ENCODE assay signal across 22 mouse cellular contexts in the genomic region with DNA sequence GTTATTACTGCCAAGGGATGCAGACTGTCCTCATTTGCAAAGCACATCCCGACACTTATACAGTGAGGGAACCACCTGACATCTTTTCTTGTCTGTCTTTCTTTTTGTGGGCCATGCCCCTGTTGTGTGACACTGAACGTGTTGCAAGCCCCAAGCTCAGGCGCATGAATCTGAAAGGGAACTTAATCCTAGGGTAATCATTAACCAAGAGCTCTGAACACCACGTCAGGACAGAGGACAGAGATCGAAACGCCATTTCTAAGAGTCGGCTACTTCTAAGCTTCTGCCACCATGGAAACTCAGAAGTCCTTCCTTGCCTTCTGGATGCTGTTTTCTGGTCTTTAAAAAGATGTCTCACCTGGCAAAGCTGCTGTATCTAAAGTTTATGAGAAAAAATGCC.
DNase-seq lines count a peak whose midpoint lies in the region; ATAC-seq lines count a peak whose summit lies in the region.
"Had no signal": no experiment of that assay in that cellular context is flagged by ENCODE, and none has a peak within 500 bp of the region (broad histone marks: within the 10 kb centered on the region; RNA-seq: fewer than 3 reads in every experiment).

No protein-coding gene starts in this region.

- H3K9me3 ChIP-seq in kidney, embryonic 14.5 days (ENCODE audit: control insufficient read depth, low read length), result peaks cover 7% of the 10 kb centered on the region; the same call in 1 of the 2 replicates
- H3K9me3 ChIP-seq in intestine, embryonic 14.5 days (ENCODE audit: control insufficient read depth, low read length), result peaks cover 4% of the 10 kb centered on the region; the same call in 1 of the 2 replicates
- peaks cover 5% of the 10 kb centered on the region; the same call in 1 of the 2 replicates for H3K9me3 ChIP-seq in kidney, embryonic 16.5 days (ENCODE audit: low read length)
- H3K9me3 ChIP-seq in stomach, embryonic 14.5 days (ENCODE audit: control insufficient read depth, low read depth, low read length), result no peaks in the 10 kb centered on the region
- H3K9me3 ChIP-seq: heart, embryonic 10.5 days; lung, embryonic 15.5 days had no signal

- 64% methylated on average over 7 of the region's 7 CpGs for WGBS in kidney, embryonic 14.5 days
- WGBS in intestine, embryonic 14.5 days, result 62% methylated on average over 7 of the region's 7 CpGs
- 58% methylated on average over 7 of the region's 7 CpGs for WGBS in kidney, embryonic 16.5 days
- 65% methylated on average over 7 of the region's 7 CpGs for WGBS in stomach, embryonic 14.5 days

- no peak for DNase-seq in kidney, adult 18-20 months
- DNase-seq in intestine, embryonic 14.5 days (ENCODE audit: low spot score), result peak; percentile 56
- DNase-seq in heart, postnatal 14 days, result no peak
- DNase-seq in spleen, postnatal 36 days (ENCODE audit: low spot score in 2 of 2), result no peak
- no peak for DNase-seq in left cerebral cortex, postnatal 10 days (ENCODE audit: extremely low spot score in 1 of 2, low spot score in 2 of 2)
- DNase-seq: adrenal gland, postnatal 14 days; cerebellum, adult 2 months; layer of hippocampus, postnatal 36 days; lung, postnatal 4 days had no signal

- no peak overlapping the region for H3K4me3 ChIP-seq in kidney, embryonic 14.5 days (ENCODE audit: low read length)
- no peak overlapping the region for H3K4me3 ChIP-seq in intestine, embryonic 14.5 days (ENCODE audit: low read depth, low read length)
- H3K4me3 ChIP-seq in kidney, embryonic 16.5 days (ENCODE audit: low read length), result no peak overlapping the region
- H3K4me3 ChIP-seq in stomach, embryonic 14.5 days (ENCODE audit: low read depth, low read length), result no peak overlapping the region
- H3K4me3 ChIP-seq: forebrain, embryonic 15.5 days; heart, embryonic 10.5 days; hindbrain, embryonic 10.5 days; limb, embryonic 13.5 days; lung, embryonic 15.5 days; myocyte; neural tube, embryonic 13.5 days had no signal

- no peak overlapping the region for H3K27ac ChIP-seq in kidney, embryonic 14.5 days (ENCODE audit: low read depth, low read length)
- H3K27ac ChIP-seq in intestine, embryonic 14.5 days (ENCODE audit: low read depth), result no peak overlapping the region
- H3K27ac ChIP-seq in kidney, embryonic 16.5 days (ENCODE audit: low read length), result peak overlapping the region; percentile 17
- H3K27ac ChIP-seq in stomach, embryonic 14.5 days (ENCODE audit: low read length), result peak overlapping the region; percentile 48; the same call in 1 of the 2 replicates
- H3K27ac ChIP-seq: forebrain, embryonic 15.5 days; heart, embryonic 10.5 days; hindbrain, embryonic 10.5 days; limb, embryonic 13.5 days; lung, embryonic 15.5 days; neural tube, embryonic 13.5 days had no signal

- no peak overlapping the region for H3K9ac ChIP-seq in kidney, embryonic 14.5 days (ENCODE audit: low read depth, low read length)
- H3K9ac ChIP-seq in intestine, embryonic 14.5 days (ENCODE audit: low read length), result no peak overlapping the region
- H3K9ac ChIP-seq in kidney, embryonic 16.5 days (replicated peaks; ENCODE audit: low read length), result no peak overlapping the region
- H3K9ac ChIP-seq in stomach, embryonic 14.5 days (replicated peaks; ENCODE audit: low read depth, low read length), result no peak overlapping the region
- H3K9ac ChIP-seq: forebrain, embryonic 15.5 days; limb, embryonic 13.5 days; lung, embryonic 15.5 days; neural tube, embryonic 13.5 days had no signal

- intact Hi-C loops in heart, postnatal 14 days (cut with DNase I), result loop anchor here (5.0 kb wide), 1 partner anchor 38 kb away; no protein-coding TSS in a partner anchor
- intact Hi-C loops in left cerebral cortex, postnatal 10 days (cut with DNase I), result no loop called here

- no peaks in the 10 kb centered on the region for H3K36me3 ChIP-seq in kidney, embryonic 14.5 days (ENCODE audit: control insufficient read depth, insufficient read depth, low read length)
- H3K36me3 ChIP-seq in intestine, embryonic 14.5 days (ENCODE audit: control insufficient read depth, insufficient read depth, low read length), result no peaks in the 10 kb centered on the region
- no peaks in the 10 kb centered on the region for H3K36me3 ChIP-seq in kidney, embryonic 16.5 days (ENCODE audit: insufficient read depth, low read length)
- H3K36me3 ChIP-seq in stomach, embryonic 14.5 days (ENCODE audit: control insufficient read depth, insufficient read depth, low read length), result no peaks in the 10 kb centered on the region
- H3K36me3 ChIP-seq: forebrain, embryonic 15.5 days; heart, embryonic 10.5 days; hindbrain, embryonic 10.5 days; limb, embryonic 13.5 days; lung, embryonic 15.5 days; neural tube, embryonic 13.5 days had no signal

- H3K4me1 ChIP-seq in kidney, embryonic 14.5 days (ENCODE audit: control insufficient read depth, insufficient read depth, low read length), result no peaks in the 10 kb centered on the region
- H3K4me1 ChIP-seq in intestine, embryonic 14.5 days (replicated peaks; ENCODE audit: control insufficient read depth, insufficient read depth, low read length), result no peaks in the 10 kb centered on the region; the same call in none of the 2 replicates
- H3K4me1 ChIP-seq in kidney, embryonic 16.5 days (ENCODE audit: insufficient read depth, low read length), result peaks cover 7% of the 10 kb centered on the region; the same call in 1 of the 2 replicates
- H3K4me1 ChIP-seq in stomach, embryonic 14.5 days (ENCODE audit: control insufficient read depth, insufficient read depth, low read length), result no peaks in the 10 kb centered on the region
- H3K4me1 ChIP-seq: forebrain, embryonic 15.5 days; hindbrain, embryonic 10.5 days; neural tube, embryonic 13.5 days had no signal

- no peaks in the 10 kb centered on the region for H3K27me3 ChIP-seq in kidney, embryonic 14.5 days (ENCODE audit: control insufficient read depth, insufficient read depth, low read length)
- H3K27me3 ChIP-seq in intestine, embryonic 14.5 days (replicated peaks; ENCODE audit: control insufficient read depth, insufficient read depth, low read length), result no peaks in the 10 kb centered on the region
- H3K27me3 ChIP-seq in kidney, embryonic 16.5 days (ENCODE audit: insufficient read depth, low read length), result no peaks in the 10 kb centered on the region
- H3K27me3 ChIP-seq in stomach, embryonic 14.5 days (ENCODE audit: control insufficient read depth, insufficient read depth, low read length), result no peaks in the 10 kb centered on the region
- H3K27me3 ChIP-seq: forebrain, embryonic 15.5 days; limb, embryonic 13.5 days; lung, embryonic 15.5 days; neural tube, embryonic 13.5 days had no signal

- H3K4me2 ChIP-seq in kidney, embryonic 14.5 days (replicated peaks; ENCODE audit: low read depth, low read length), result peak overlapping the region; percentile 22; the same call in 1 of the 2 replicates
- H3K4me2 ChIP-seq in intestine, embryonic 14.5 days (ENCODE audit: low read length), result 0 out of 2 replicates have a peak overlapping the region, but pooled peaks have one; percentile 15
- no peak overlapping the region for H3K4me2 ChIP-seq in kidney, embryonic 16.5 days (replicated peaks; ENCODE audit: low read depth, low read length)
- no peak overlapping the region for H3K4me2 ChIP-seq in stomach, embryonic 14.5 days (replicated peaks; ENCODE audit: low read depth, low read length)
- H3K4me2 ChIP-seq: forebrain, embryonic 15.5 days; limb, embryonic 13.5 days; lung, embryonic 15.5 days; neural tube, embryonic 13.5 days had no signal

- no peak for ATAC-seq in kidney, embryonic 14.5 days (ENCODE audit: low FRiP score, low TSS enrichment)
- peak; percentile 65; the same call in 1 of the 2 replicates for ATAC-seq in intestine, embryonic 14.5 days (replicated peaks; ENCODE audit: low FRiP score, low TSS enrichment, low read depth)
- ATAC-seq in kidney, embryonic 16.5 days (ENCODE audit: low FRiP score, low TSS enrichment), result peak; percentile 42
- ATAC-seq in stomach, embryonic 14.5 days (ENCODE audit: insufficient number of reproducible peaks, insufficient read depth, low FRiP score, low read depth), result peak; percentile 81
- ATAC-seq: CD4-positive, CD25-positive, alpha-beta regulatory T cell, adult 4 months; forebrain, embryonic 15.5 days; hindbrain, embryonic 16.5 days; midbrain, embryonic 16.5 days had no signal

Comparison
In these comparisons a context has a peak if more than half of its experiments do, and no peak if none do; other contexts are left out.
1. H3K27ac ChIP-seq: peak in kidney, embryonic 16.5 days (single experiment) and stomach, embryonic 14.5 days (single experiment); none in kidney, embryonic 14.5 days (single experiment) and intestine, embryonic 14.5 days (single experiment).
2. H3K4me2 ChIP-seq: peak in kidney, embryonic 14.5 days (single experiment) and intestine, embryonic 14.5 days (single experiment); none in kidney, embryonic 16.5 days (single experiment) and stomach, embryonic 14.5 days (single experiment).